Mouse (Mus musculus) limb, embryonic 14.5 days (tissue): ENCODE measurements around the gene Clec4d. TPM values are rescaled to one million over a fixed set of nuclear protein-coding genes. Genes with fewer than 3 reads are reported as not detected.
"Not testable (repeated sequence)": the region's sequence is repeated elsewhere in the genome, so short reads cannot be mapped to it uniquely, and the experiment has no call there.

Experiments
- ATAC-seq: fragments of 200-750 bp; cut with Nextera tagmentation; 2 replicates; pipeline ENCODE4 v1.8.0; 2017; ENCODE audit warnings: low read depth, moderate number of reproducible peaks, moderate TSS enrichment; ENCODE audit not compliant: low FRiP score
- DNase-seq: peaks from one replicate; pipeline ENCODE4 v3.0.0-alpha.2; 2015; ENCODE audit warnings: low spot score
- H3K27ac ChIP-seq: fragments of 300-500 bp; sonication (generic); replicated peaks from 2 replicates; pipeline ENCODE4 v1.5.1; 2014; ENCODE audit warnings: low read depth, mild to moderate bottlenecking, low read length, moderate library complexity, mixed read lengths
- H3K27me3 ChIP-seq: fragments of 300-500 bp; sonication (generic); 2 replicates; pipeline ENCODE4 v1.6.1; 2014; ENCODE audit warnings: low read length, mixed read lengths; ENCODE audit not compliant: control insufficient read depth, insufficient read depth
- H3K36me3 ChIP-seq: fragments of 300-500 bp; sonication (generic); 2 replicates; pipeline ENCODE4 v1.6.1; 2014; ENCODE audit warnings: mild to moderate bottlenecking, low read length, moderate library complexity, mixed read lengths; ENCODE audit not compliant: control insufficient read depth, insufficient read depth
- H3K4me1 ChIP-seq: fragments of 300-500 bp; sonication (generic); 2 replicates; pipeline ENCODE4 v1.6.1; 2014; ENCODE audit warnings: antibody characterized with exemption, low read length, mixed read lengths; ENCODE audit not compliant: control insufficient read depth, insufficient read depth
- H3K4me2 ChIP-seq: fragments of 300-500 bp; sonication (generic); replicated peaks from 2 replicates; pipeline ENCODE4 v1.6.1; 2014; ENCODE audit warnings: low read depth, mild to moderate bottlenecking, low read length, moderate library complexity; ENCODE audit not compliant: severe bottlenecking
- H3K4me3 ChIP-seq: fragments of 300-500 bp; sonication (generic); replicated peaks from 2 replicates; pipeline ENCODE4 v1.5.1; 2014; ENCODE audit warnings: low read length
- H3K9ac ChIP-seq: fragments of 300-500 bp; sonication (generic); 2 replicates; pipeline ENCODE4 v1.6.1; 2014; ENCODE audit warnings: mild to moderate bottlenecking, low read depth, low read length, moderate library complexity; ENCODE audit not compliant: severe bottlenecking
- H3K9me3 ChIP-seq: fragments of 300-500 bp; sonication (generic); 2 replicates; pipeline ENCODE4 v1.6.1; 2016; ENCODE audit warnings: low read length; ENCODE audit not compliant: control insufficient read depth
- POLR2A ChIP-seq: fragments of 200-500 bp; IDR thresholded peaks from 2 replicates; pipeline ENCODE4 v1.8.0; 2012; ENCODE audit warnings: inconsistent platforms, mild to moderate bottlenecking, moderate library complexity, borderline replicate concordance; ENCODE audit not compliant: insufficient read depth, insufficient read length; ENCODE audit errors: extremely low read depth
- WGBS: fragments of 180-500 bp; shearing (Covaris S2); extraction: QIAGEN DNeasy Blood & Tissue Kit; methylation state at CpG from one replicate; pipeline ENCODE4 v1.1.7; 2014; 5-methylcytosine and 5-hydroxymethylcytosine counted together
- polyA plus RNA-seq, 2 experiments: library from polyadenylated mRNA; depleted of rRNA in 1 of 2; stranded (reverse) in 1 of 2; unstranded in 1 of 2; fragments of >200 nt; fragmentation: Nextera tagmentation in 1 of 2; extraction: Ambion mirVana in 1 of 2; gene quantifications; 2 replicates each; pipeline versions ENCODE4 v1.2.1 to v1.2.3; 2012 to 2014

Clec4d gene
- polyA plus RNA-seq, 2 experiments = 0.33 to 0.38 TPM

DNA sequence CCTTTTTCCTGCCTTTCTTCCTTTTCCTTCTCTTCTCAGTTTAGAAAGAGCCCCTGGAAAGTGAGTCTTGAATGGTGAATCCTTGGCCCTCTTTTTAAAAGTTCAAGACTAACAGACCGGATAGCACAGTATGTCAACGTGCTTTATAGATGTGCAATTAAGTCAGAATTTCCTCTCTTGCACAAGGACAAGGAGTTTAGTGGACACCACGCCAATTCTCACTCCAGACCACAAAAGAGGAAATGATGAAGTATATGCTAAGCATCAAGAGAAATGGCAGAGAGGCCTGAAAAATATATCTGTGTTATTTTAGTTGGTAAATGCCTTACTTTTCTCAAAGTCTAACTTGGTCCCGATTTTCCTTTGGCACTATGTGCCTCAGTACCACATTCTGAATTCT is 27.8 kb downstream of the Clec4d start, which contains the start of gene Clec4e:
Gene Clec4e (minus strand): TSS at position 118 of the 400 bp plus-strand sequence.
- H3K9me3 ChIP-seq = no peaks in the 10 kb centered on the region
- H3K4me1 ChIP-seq = no peaks in the 10 kb centered on the region
- DNase-seq (no peak), ATAC-seq (no peak)
- no peak within 1 kb of the TSS for H3K9ac ChIP-seq
- TF ChIP-seq POLR2A = no peak
- no peak within 1 kb of the TSS for H3K27ac ChIP-seq
- 84% methylated on average over 4 of the region's 4 CpGs for WGBS
- no peaks in the 10 kb centered on the region for H3K27me3 ChIP-seq
- no peak within 1 kb of the TSS for H3K4me3 ChIP-seq
- no peaks in the 10 kb centered on the region for H3K36me3 ChIP-seq
- no peak within 1 kb of the TSS for H3K4me2 ChIP-seq

DNA sequence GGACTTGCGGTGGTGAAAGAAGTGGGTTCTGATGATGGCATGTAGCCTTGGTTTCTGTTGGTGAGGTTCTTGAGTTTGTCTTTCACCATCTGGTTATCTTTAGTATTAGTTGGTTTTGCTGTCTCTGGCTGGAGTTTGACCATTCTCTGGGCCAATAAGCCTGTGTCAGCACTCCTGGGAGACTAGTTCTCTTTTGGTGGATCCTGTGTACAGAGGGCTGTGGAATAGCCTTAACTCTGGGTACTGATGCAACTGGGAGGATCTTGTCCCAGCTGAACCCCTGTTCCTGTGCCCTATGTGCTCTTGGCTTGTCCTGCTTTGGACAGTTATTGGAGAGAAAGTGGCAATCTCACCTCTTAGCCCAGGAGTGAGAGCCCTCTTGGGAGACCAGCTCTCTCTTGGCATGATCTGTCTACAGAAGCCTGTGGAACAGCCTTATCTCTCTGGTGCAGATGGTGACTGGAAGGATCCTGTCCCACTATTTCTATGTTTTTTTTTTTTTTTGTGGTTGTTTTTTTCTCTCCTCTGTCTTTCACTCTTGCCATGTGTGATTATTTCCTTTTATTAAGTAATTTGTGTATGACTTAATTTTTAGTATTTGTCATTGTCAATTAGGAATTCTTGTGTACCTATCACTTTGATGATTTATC is 31.0 kb downstream of the Clec4d start:
- Histone ChIP-seq H3K27me3 (no peaks in the 10 kb centered on the region), H3K4me2 (no peak overlapping the region), H3K4me1 (no peaks in the 10 kb centered on the region), H3K4me3 (no peak overlapping the region), H3K27ac (no peak overlapping the region), H3K9ac (no peak overlapping the region), H3K9me3 (no peaks in the 10 kb centered on the region), H3K36me3 (no peaks in the 10 kb centered on the region)
- no peak for ATAC-seq
- DNase-seq = no peak
- TF ChIP-seq POLR2A = no peak
- WGBS = 96% methylated on average over 1 of the region's 1 CpGs

DNA sequence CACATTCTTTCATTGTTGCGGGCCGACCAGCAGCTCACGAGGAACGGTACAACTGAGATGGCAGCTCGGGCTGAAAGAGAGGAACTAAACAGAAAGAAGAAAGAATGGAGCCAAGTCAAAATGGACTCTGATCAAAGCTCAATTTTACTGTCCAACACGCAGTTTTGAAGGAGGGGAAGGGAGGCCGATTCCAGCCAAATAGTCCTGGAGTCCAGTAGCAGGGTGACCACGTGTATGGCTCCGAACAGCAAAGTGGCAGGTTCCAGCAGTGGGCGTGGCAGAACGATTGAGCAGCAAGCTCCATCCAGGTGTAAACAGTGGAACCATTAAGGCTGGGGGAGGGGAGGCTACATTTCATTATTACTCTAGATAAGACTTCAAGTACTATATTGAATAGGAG is 31.6 kb downstream of the Clec4d start:
- not testable (repeated sequence) for H3K4me1 ChIP-seq, DNase-seq, H3K9me3 ChIP-seq, ATAC-seq, H3K36me3 ChIP-seq, H3K9ac ChIP-seq, H3K4me3 ChIP-seq, H3K27me3 ChIP-seq, H3K27ac ChIP-seq, H3K4me2 ChIP-seq
- 86% methylated on average over 11 of the region's 11 CpGs for WGBS

DNA sequence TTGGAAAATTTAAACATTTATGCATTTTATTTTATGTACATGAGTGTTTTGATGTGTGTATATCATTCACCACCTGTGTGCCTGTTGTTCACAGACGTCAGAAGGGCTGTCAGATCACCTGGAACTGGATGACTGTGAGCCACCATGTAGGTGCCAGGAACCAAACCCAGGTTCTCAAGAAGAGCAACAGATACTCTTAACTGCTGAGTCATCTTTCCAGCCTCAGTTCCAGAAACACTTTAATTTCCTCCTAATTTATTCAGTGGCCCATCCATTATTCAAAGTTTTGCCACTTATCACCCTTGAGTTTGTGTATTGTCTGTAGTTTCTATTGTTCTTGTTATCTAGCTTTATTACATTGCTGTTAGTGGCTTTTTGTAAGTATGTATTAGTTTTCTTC is 34.8 kb downstream of the Clec4d start:
- Histone ChIP-seq H3K27me3 (no peaks in the 10 kb centered on the region), H3K9ac (no peak overlapping the region), H3K4me1 (no peaks in the 10 kb centered on the region), H3K4me2 (no peak overlapping the region), H3K27ac (no peak overlapping the region), H3K4me3 (no peak overlapping the region), H3K36me3 (no peaks in the 10 kb centered on the region), H3K9me3 (no peaks in the 10 kb centered on the region)
- TF ChIP-seq POLR2A = no peak
- DNase-seq (no peak), ATAC-seq (no peak)
- 69% methylated on average over 1 of the region's 1 CpGs for WGBS

DNA sequence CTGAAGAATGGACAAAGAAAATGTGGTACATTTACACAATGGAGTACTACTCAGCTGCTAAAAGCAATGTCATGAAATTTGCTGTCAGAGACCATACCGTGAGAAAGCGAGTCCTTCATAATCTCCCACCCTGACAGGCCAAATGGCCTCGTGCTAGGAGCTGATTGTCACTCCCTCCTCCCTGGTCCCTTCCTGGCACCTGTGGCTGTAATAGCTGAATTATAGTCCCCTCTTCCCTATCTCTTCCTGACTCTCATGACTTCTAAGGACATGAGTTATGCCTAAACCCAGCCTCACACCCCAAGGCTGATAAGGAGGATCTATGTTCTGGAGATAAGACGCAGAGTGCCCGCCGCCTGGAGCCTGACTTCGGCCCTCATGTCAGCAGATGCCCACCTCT is 44.4 kb downstream of the Clec4d start:
- not testable (repeated sequence) for H3K4me3 ChIP-seq, H3K27ac ChIP-seq, H3K9ac ChIP-seq, H3K4me2 ChIP-seq, H3K9me3 ChIP-seq, DNase-seq, H3K4me1 ChIP-seq, ATAC-seq, H3K27me3 ChIP-seq, H3K36me3 ChIP-seq
- 85% methylated on average over 7 of the region's 7 CpGs for WGBS

GRCm38 (mm10) chr6:123308033-123308432 is 46.1 kb downstream of the Clec4d start, which contains the start of gene Vmn2r19:
Vmn2r19 (plus strand) TSS chr6:123308333.
- DNase-seq = no peak
- H3K36me3 ChIP-seq = no peaks in the 10 kb centered on the region
- H3K27me3 ChIP-seq = no peaks in the 10 kb centered on the region
- no peak for TF ChIP-seq POLR2A
- H3K27ac ChIP-seq = no peak within 1 kb of the TSS
- 85% methylated on average over 2 of the region's 2 CpGs for WGBS
- ATAC-seq = no peak
- H3K9me3 ChIP-seq = no peaks in the 10 kb centered on the region
- no peak within 1 kb of the TSS for H3K9ac ChIP-seq
- H3K4me1 ChIP-seq = no peaks in the 10 kb centered on the region
- H3K4me3 ChIP-seq = no peak within 1 kb of the TSS
- H3K4me2 ChIP-seq = no peak within 1 kb of the TSS

Other genes starting within 250 kb of the Clec4d start
- gene Clec4b1, start 212.1 kb upstream of the Clec4d start, polyA plus RNA-seq (2012; rRNA removed) = not detected in 2 replicates
- not detected in 2 replicates for gene Clec4b1, start 212.1 kb upstream of the Clec4d start, polyA plus RNA-seq (2014; fragmentation: Nextera tagmentation; extraction: Ambion mirVana)
- gene Clec4a2, start 155.7 kb upstream of the Clec4d start, polyA plus RNA-seq (2012; rRNA removed) = 1.9 and 2.3 TPM in 2 replicates
- gene Clec4a2, start 155.7 kb upstream of the Clec4d start, polyA plus RNA-seq (2014; fragmentation: Nextera tagmentation; extraction: Ambion mirVana) = 4.5 and 5.9 TPM in 2 replicates
- gene Clec4b2, start 89.2 kb upstream of the Clec4d start, polyA plus RNA-seq (2012; rRNA removed) = not detected in 2 replicates
- gene Clec4b2, start 89.2 kb upstream of the Clec4d start, polyA plus RNA-seq (2014; fragmentation: Nextera tagmentation; extraction: Ambion mirVana) = not detected in 2 replicates
- 1.9 and 2.2 TPM in 2 replicates for gene Clec4n, start 32.3 kb upstream of the Clec4d start, polyA plus RNA-seq (2012; rRNA removed)
- gene Clec4n, start 32.3 kb upstream of the Clec4d start, polyA plus RNA-seq (2014; fragmentation: Nextera tagmentation; extraction: Ambion mirVana) = 2.7 and 3.7 TPM in 2 replicates
- gene Clec4e, start 27.8 kb downstream of the Clec4d start, polyA plus RNA-seq (2012; rRNA removed) = 0.03 and 0.05 TPM in 2 replicates
- not detected in 2 replicates for gene Clec4e, start 27.8 kb downstream of the Clec4d start, polyA plus RNA-seq (2014; fragmentation: Nextera tagmentation; extraction: Ambion mirVana)
- gene Vmn2r19, start 46.2 kb downstream of the Clec4d start, polyA plus RNA-seq (2012; rRNA removed) = not detected in 2 replicates
- not detected in 2 replicates for gene Vmn2r19, start 46.2 kb downstream of the Clec4d start, polyA plus RNA-seq (2014; fragmentation: Nextera tagmentation; extraction: Ambion mirVana)
- gene Vmn2r20, start 156.0 kb downstream of the Clec4d start, polyA plus RNA-seq (2012; rRNA removed) = not detected in 2 replicates
- not detected in 2 replicates for gene Vmn2r20, start 156.0 kb downstream of the Clec4d start, polyA plus RNA-seq (2014; fragmentation: Nextera tagmentation; extraction: Ambion mirVana)